Mouse (Mus musculus): Measurements from ENCODE around the gene Abhd2. TPM values are rescaled to one million over a fixed set of nuclear protein-coding genes. Genes with fewer than 3 reads are reported as not detected.

The Abhd2 gene
- polyA plus RNA-seq, 1 experiment from 2014 or later, result 49.3 TPM

DNA sequence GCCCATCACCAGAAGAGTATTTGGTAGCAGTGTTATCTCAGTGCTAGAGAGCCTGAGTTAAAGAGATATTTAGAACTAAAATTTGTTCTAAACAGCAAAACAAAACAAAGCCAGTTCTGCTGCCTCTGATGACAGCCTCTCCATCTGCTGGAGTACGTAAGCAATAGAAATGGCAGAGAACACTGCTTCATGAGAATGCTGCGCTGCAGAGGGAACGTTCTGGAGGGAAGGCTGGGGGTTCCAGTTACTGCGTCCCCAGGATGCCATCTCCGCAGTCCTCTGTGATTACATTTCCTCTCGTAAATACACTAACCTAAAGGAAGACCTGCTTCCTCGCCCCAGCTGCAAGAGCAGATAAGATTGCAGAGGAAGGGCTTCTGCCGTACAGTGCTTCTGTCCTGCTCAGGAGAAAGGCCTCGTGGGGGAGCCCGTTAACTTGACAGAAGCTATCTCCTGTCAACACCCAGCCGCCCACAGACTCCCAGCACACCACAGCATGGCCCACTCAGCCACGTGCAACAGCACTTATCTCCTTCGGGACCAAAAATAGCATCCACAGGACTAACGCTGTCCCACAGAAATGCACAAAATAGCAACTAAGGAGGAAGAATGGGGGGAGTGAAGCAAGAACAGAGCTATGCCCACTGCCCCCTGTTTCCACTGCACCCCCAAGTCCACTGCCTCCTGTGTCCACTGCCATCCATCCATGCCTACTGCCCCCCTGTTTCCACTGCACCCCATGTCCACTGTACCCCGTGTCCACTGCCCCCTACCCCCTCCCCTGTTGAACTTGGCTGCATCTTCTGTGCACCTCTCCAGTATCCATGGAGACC is 85.6 kb downstream of the Abhd2 start:
- DNase-seq (peak; percentile 52), ATAC-seq (peak; percentile 78)
- peaks cover 64% of the 10 kb centered on the region for H3K36me3 ChIP-seq (replicated peaks; ENCODE audit: insufficient read depth, low read length)
- no peak overlapping the region for H3K9ac ChIP-seq (replicated peaks)
- no peaks in the 10 kb centered on the region for H3K27me3 ChIP-seq (ENCODE audit: insufficient read depth, low read length)
- no peak overlapping the region for H3K4me3 ChIP-seq (ENCODE audit: low read depth, low read length)
- 0 out of 2 replicates have a peak overlapping the region, but pooled peaks have one; percentile 18 for H3K4me2 ChIP-seq (ENCODE audit: low read depth, low read length)
- no peaks in the 10 kb centered on the region for H3K9me3 ChIP-seq (ENCODE audit: low read length)
- peak overlapping the region; percentile 34; the same call in 1 of the 2 replicates for H3K27ac ChIP-seq (ENCODE audit: low read depth)
- WGBS (ENCODE audit: insufficient replicate concordance), result 25% methylated on average over 15 of the region's 15 CpGs
- H3K4me1 ChIP-seq (ENCODE audit: insufficient read depth), result peaks cover 13% of the 10 kb centered on the region; the same call in 1 of the 2 replicates
- TF ChIP-seq EP300 (IDR thresholded peaks at IDR 0.05; ENCODE audit: low read depth) (peak; percentile 88), CTCF (IDR thresholded peaks at IDR 0.05; ENCODE audit: low read depth) (peak; percentile 25; the same call in 1 of the 2 replicates)

DNA sequence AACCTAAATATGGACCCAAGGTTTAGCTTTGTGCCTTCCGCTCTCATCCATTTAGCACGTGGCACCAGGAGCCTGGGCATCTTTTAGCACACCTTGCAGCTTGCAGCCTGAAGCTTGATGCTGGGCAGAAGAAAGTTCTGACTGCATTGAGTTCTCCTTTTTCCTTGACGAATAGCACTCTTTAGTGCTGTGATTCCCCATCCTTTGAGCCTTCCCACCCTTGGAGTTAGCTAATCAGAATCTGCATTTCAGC is 86.1 kb downstream of the Abhd2 start:
- Histone ChIP-seq H3K27me3 (ENCODE audit: insufficient read depth, low read length) (no peaks in the 10 kb centered on the region), H3K36me3 (replicated peaks; ENCODE audit: insufficient read depth, low read length) (peaks cover 58% of the 10 kb centered on the region), H3K9me3 (ENCODE audit: low read length) (no peaks in the 10 kb centered on the region), H3K9ac (replicated peaks) (no peak overlapping the region), H3K4me2 (ENCODE audit: low read depth, low read length) (no peak overlapping the region), H3K4me1 (ENCODE audit: insufficient read depth) (peaks cover 13% of the 10 kb centered on the region; the same call in 1 of the 2 replicates), H3K4me3 (ENCODE audit: low read depth, low read length) (no peak overlapping the region), H3K27ac (ENCODE audit: low read depth) (no peak overlapping the region)
- no peak for TF ChIP-seq EP300 (IDR thresholded peaks at IDR 0.05; ENCODE audit: low read depth)
- no peak for TF ChIP-seq CTCF (IDR thresholded peaks at IDR 0.05; ENCODE audit: low read depth)
- ATAC-seq (0 out of 2 replicates have a peak, but pooled peaks have one; percentile 3), DNase-seq (no peak)
- WGBS (ENCODE audit: insufficient replicate concordance), result 47% methylated on average over 3 of the region's 3 CpGs

DNA sequence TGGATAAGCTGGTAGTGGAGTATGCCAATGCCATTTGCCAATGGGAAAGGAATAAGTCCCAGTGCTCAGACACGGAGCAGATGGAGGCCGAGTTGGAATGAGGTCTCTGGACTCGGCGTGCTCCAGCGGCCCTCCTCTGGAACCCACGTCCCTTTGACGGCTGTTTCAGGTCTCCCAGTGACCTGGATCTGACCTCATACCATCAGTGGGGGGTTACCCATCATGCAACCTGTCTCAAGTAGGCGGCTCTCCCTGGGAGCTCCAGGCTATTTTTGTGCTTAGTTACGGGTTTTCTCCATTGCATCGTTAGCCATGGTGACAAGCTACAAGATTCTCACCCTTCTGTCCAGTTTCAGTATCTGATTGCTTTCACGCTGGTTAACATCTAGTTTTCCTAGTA is 87.1 kb downstream of the Abhd2 start:
- DNase-seq, result no peak
- H3K27me3 ChIP-seq (ENCODE audit: insufficient read depth, low read length), result no peaks in the 10 kb centered on the region

DNA sequence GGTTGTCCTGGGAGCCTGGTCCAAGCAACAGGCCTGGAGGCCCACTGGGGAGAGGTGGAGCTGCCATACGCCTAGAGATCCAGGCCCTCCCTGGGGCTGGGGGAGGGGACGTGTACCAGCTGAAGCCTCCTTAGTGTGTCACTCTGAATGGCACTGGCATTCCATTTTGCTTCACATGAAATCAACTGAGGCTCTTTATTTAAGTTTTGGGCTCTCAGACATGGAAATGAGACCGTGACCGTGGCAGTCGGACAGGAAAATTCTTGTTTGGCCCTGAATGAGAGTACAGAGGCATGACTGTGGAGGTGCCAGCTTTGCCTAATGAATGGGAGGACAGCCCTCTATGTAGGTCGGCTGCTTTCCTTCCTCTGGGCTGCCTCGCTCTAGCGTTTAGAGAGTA is 89.2 kb downstream of the Abhd2 start:
- no peak for TF ChIP-seq EP300 (IDR thresholded peaks at IDR 0.05; ENCODE audit: low read depth)
- Histone ChIP-seq H3K4me2 (ENCODE audit: low read depth, low read length) (no peak overlapping the region), H3K4me3 (ENCODE audit: low read depth, low read length) (no peak overlapping the region), H3K27me3 (ENCODE audit: insufficient read depth, low read length) (no peaks in the 10 kb centered on the region), H3K36me3 (replicated peaks; ENCODE audit: insufficient read depth, low read length) (peaks cover 33% of the 10 kb centered on the region), H3K9ac (replicated peaks) (no peak overlapping the region), H3K27ac (ENCODE audit: low read depth) (no peak overlapping the region), H3K9me3 (ENCODE audit: low read length) (no peaks in the 10 kb centered on the region), H3K4me1 (ENCODE audit: insufficient read depth) (peaks cover 13% of the 10 kb centered on the region; the same call in 1 of the 2 replicates)
- no peak for ATAC-seq
- 77% methylated on average over 8 of the region's 8 CpGs for WGBS (ENCODE audit: insufficient replicate concordance)
- no peak for DNase-seq

More for the DNA sequence above, 87.1 kb downstream of the Abhd2 start:
- Histone ChIP-seq H3K4me2 (ENCODE audit: low read depth, low read length) (no peak overlapping the region), H3K9ac (replicated peaks) (no peak overlapping the region), H3K27ac (ENCODE audit: low read depth) (no peak overlapping the region), H3K4me1 (ENCODE audit: insufficient read depth) (peaks cover 13% of the 10 kb centered on the region; the same call in 1 of the 2 replicates), H3K36me3 (replicated peaks; ENCODE audit: insufficient read depth, low read length) (peaks cover 51% of the 10 kb centered on the region), H3K9me3 (ENCODE audit: low read length) (no peaks in the 10 kb centered on the region), H3K4me3 (ENCODE audit: low read depth, low read length) (no peak overlapping the region)
- TF ChIP-seq CTCF (IDR thresholded peaks at IDR 0.05; ENCODE audit: low read depth) (no peak), EP300 (IDR thresholded peaks at IDR 0.05; ENCODE audit: low read depth) (no peak)
- no peak for ATAC-seq
- 90% methylated on average over 11 of the region's 11 CpGs for WGBS (ENCODE audit: insufficient replicate concordance)

DNA sequence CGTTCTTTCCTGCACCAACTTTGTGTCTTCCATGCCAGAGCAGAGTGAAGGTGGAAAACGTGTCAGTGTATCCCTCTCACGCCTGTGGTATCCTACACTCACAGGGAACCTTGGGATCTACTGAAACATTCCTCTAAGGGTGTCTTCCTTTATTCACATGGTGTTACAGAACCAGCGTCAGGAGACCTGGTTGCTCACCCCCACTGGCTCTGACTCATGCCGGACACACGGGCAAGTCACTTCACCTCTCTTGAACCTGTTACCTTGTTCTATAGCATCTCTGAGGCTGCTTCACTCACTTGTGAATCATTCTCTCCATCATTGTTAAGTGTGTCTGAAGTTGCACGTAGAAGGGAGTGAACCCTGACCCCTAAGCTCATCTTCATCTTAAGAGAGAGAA is 89.8 kb downstream of the Abhd2 start:
- WGBS (ENCODE audit: insufficient replicate concordance), result 70% methylated on average over 7 of the region's 7 CpGs
- no peak overlapping the region for H3K4me3 ChIP-seq (ENCODE audit: low read depth, low read length)
- no peak overlapping the region for H3K9ac ChIP-seq (replicated peaks)
- no peak for ATAC-seq
- H3K27me3 ChIP-seq (ENCODE audit: insufficient read depth, low read length), result no peaks in the 10 kb centered on the region
- 0 out of 2 replicates have a peak overlapping the region, but pooled peaks have one; percentile 55 for H3K27ac ChIP-seq (ENCODE audit: low read depth)
- no peak overlapping the region for H3K4me2 ChIP-seq (ENCODE audit: low read depth, low read length)
- TF ChIP-seq CTCF (IDR thresholded peaks at IDR 0.05; ENCODE audit: low read depth) (no peak), EP300 (IDR thresholded peaks at IDR 0.05; ENCODE audit: low read depth) (no peak)
- peaks cover 29% of the 10 kb centered on the region for H3K36me3 ChIP-seq (replicated peaks; ENCODE audit: insufficient read depth, low read length)
- peaks cover 13% of the 10 kb centered on the region; the same call in 1 of the 2 replicates for H3K4me1 ChIP-seq (ENCODE audit: insufficient read depth)
- H3K9me3 ChIP-seq (ENCODE audit: low read length), result no peaks in the 10 kb centered on the region
- DNase-seq, result no peak

DNA sequence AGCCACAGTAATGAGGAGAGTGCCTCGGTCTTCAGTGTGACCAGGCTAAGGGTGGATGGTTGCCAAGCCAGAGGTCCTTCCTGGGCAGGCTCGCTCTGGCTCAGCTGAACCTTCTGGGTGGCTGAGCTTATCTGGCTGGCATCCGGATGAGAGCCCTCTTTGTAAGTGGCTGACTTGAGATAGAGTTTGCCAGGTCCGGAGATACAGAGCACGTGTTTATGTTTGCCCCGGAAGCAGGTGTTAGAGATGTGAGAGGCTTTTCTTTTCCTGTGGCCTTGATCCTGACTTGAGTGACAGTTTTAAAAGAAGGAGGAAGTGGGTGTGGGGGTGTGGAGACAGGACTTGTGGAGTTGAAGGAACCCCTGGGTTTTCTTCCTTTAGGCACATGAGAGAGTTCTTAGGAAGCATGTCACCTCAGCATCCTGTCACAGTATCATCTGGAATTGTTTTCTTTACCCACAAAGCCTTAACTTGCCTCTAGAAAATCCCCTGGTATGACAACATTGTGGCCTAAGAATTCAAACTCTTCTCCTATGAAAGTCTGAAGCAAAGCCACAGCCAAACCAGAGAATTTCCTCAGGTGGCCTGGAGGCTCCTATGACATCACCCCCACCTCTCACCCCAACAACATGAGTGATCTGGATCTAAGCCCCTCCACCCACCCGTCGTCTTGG is 90.5 kb downstream of the Abhd2 start:
- H3K4me3 ChIP-seq (ENCODE audit: low read depth, low read length), result no peak overlapping the region
- H3K4me2 ChIP-seq (ENCODE audit: low read depth, low read length), result no peak overlapping the region
- no peak for TF ChIP-seq EP300 (IDR thresholded peaks at IDR 0.05; ENCODE audit: low read depth)
- no peak for TF ChIP-seq CTCF (IDR thresholded peaks at IDR 0.05; ENCODE audit: low read depth)
- ATAC-seq, result peak; percentile 47
- 0 out of 2 replicates have a peak overlapping the region, but pooled peaks have one; percentile 55 for H3K27ac ChIP-seq (ENCODE audit: low read depth)
- no peaks in the 10 kb centered on the region for H3K27me3 ChIP-seq (ENCODE audit: insufficient read depth, low read length)
- H3K9me3 ChIP-seq (ENCODE audit: low read length), result no peaks in the 10 kb centered on the region
- DNase-seq, result peak; percentile 35
- no peak overlapping the region for H3K9ac ChIP-seq (replicated peaks)
- 31% methylated on average over 8 of the region's 8 CpGs for WGBS (ENCODE audit: insufficient replicate concordance)
- H3K4me1 ChIP-seq (ENCODE audit: insufficient read depth), result peaks cover 13% of the 10 kb centered on the region; the same call in 1 of the 2 replicates
- H3K36me3 ChIP-seq (replicated peaks; ENCODE audit: insufficient read depth, low read length), result peaks cover 24% of the 10 kb centered on the region

All from liver, postnatal 0 days (tissue).